Mouse (Mus musculus) kidney, postnatal 0 days (tissue): ENCODE data around the gene Pias3. TPM values are rescaled to one million over a fixed set of nuclear protein-coding genes. Genes with fewer than 3 reads are reported as not detected.

Source experiments
- ATAC-seq: fragments of 200-750 bp; cut with Nextera tagmentation; replicated peaks from 2 replicates; pipeline ENCODE4 v1.8.0; 2017; ENCODE audit warnings: low read depth, moderate number of reproducible peaks, moderate TSS enrichment, moderate library complexity; ENCODE audit not compliant: low FRiP score
- DNase-seq: peaks from one replicate; pipeline ENCODE4 v3.0.0-alpha.2; 2016; ENCODE audit warnings: low spot score
- H3K27ac ChIP-seq: fragments of 300-500 bp; sonication (generic); 2 replicates; pipeline ENCODE4 v1.5.1; 2014; ENCODE audit warnings: mild to moderate bottlenecking
- H3K27me3 ChIP-seq: fragments of 300-500 bp; sonication (generic); 2 replicates; pipeline ENCODE4 v1.6.1; 2014; ENCODE audit warnings: low read length, mixed read lengths; ENCODE audit not compliant: insufficient read depth
- H3K36me3 ChIP-seq: fragments of 300-500 bp; sonication (generic); 2 replicates; pipeline ENCODE4 v1.6.1; 2014; ENCODE audit warnings: low read length, mixed read lengths; ENCODE audit not compliant: insufficient read depth
- H3K4me1 ChIP-seq: fragments of 300-500 bp; sonication (generic); replicated peaks from 2 replicates; pipeline ENCODE4 v1.6.1; 2014; ENCODE audit warnings: antibody characterized with exemption, low read length, mixed read lengths; ENCODE audit not compliant: insufficient read depth
- H3K4me2 ChIP-seq: fragments of 300-500 bp; sonication (generic); 2 replicates; pipeline ENCODE4 v1.6.1; 2014; ENCODE audit warnings: mild to moderate bottlenecking, low read length, moderate library complexity, mixed read lengths
- H3K4me3 ChIP-seq: fragments of 300-500 bp; sonication (generic); replicated peaks from 2 replicates; pipeline ENCODE4 v1.5.1; 2014; ENCODE audit warnings: low read depth, low read length
- H3K9ac ChIP-seq: fragments of 300-500 bp; sonication (generic); 2 replicates; pipeline ENCODE4 v1.6.1; 2014; ENCODE audit warnings: low read depth, low read length
- H3K9me3 ChIP-seq: fragments of 300-500 bp; sonication (generic); replicated peaks from 2 replicates; pipeline ENCODE4 v1.6.1; 2016; ENCODE audit warnings: low read length, inconsistent platforms, mixed read lengths
- CTCF ChIP-seq: IDR thresholded peaks from 2 replicates; pipeline ENCODE4 v1.5.1; 2016; ENCODE audit warnings: antibody characterized with exemption, low read depth, mild to moderate bottlenecking, moderate library complexity
- WGBS: fragments of 180-500 bp; shearing (Covaris S2); extraction: QIAGEN DNeasy Blood & Tissue Kit; methylation state at CpG from one replicate; pipeline ENCODE4 v1.1.7; 2014; 5-methylcytosine and 5-hydroxymethylcytosine counted together
- polyA plus RNA-seq: library from polyadenylated mRNA; unstranded; fragments of >200 nt; fragmentation: Nextera tagmentation; extraction: Ambion mirVana; gene quantifications from 2 replicates; pipeline ENCODE4 v1.2.1, GENCODE M21; 2015

The Pias3 gene
- polyA plus RNA-seq, 1 experiment from 2014 or later: 38.7 TPM

GRCm38 (mm10) chr3:96746829-96747228 lies 50.6 kb downstream of the Pias3 start:
- Histone ChIP-seq H3K27me3 (no peaks in the 10 kb centered on the region), H3K4me1 (no peaks in the 10 kb centered on the region), H3K9me3 (no peaks in the 10 kb centered on the region), H3K9ac (no peak overlapping the region), H3K4me3 (no peak overlapping the region), H3K27ac (no peak overlapping the region), H3K36me3 (no peaks in the 10 kb centered on the region), H3K4me2 (no peak overlapping the region)
- TF ChIP-seq CTCF: no peak
- 48% methylated on average over 1 of the region's 1 CpGs for WGBS
- DNase-seq (peak; percentile 21), ATAC-seq (no peak)

Other genes with a start within 250 kb of the Pias3 start
- 0.40 and 0.51 TPM in 2 replicates for gene BC107364, start 244.1 kb upstream of the Pias3 start, polyA plus RNA-seq
- gene Hfe2, start 171.2 kb upstream of the Pias3 start, polyA plus RNA-seq: 0.07 and 0.10 TPM in 2 replicates
- gene Txnip, start 138.4 kb upstream of the Pias3 start, polyA plus RNA-seq: 241 and 254 TPM in 2 replicates
- gene Gm16253, start 119.4 kb upstream of the Pias3 start, polyA plus RNA-seq: not detected in 2 replicates
- gene Polr3gl, start 102.2 kb upstream of the Pias3 start, polyA plus RNA-seq: 26.0 and 28.2 TPM in 2 replicates
- 1.2 and 1.3 TPM in 2 replicates for gene Ankrd34a, start 99.7 kb upstream of the Pias3 start, polyA plus RNA-seq
- 4.9 and 5.2 TPM in 2 replicates for gene Lix1l, start 95.2 kb upstream of the Pias3 start, polyA plus RNA-seq
- 100 and 111 TPM in 2 replicates for gene Rbm8a, start 66.5 kb upstream of the Pias3 start, polyA plus RNA-seq
- 69.4 and 70.1 TPM in 2 replicates for gene Pex11b, start 61.0 kb upstream of the Pias3 start, polyA plus RNA-seq
- 0.06 TPM in 1 of 2 replicates, not detected in the other for gene Gm42957, start 60.9 kb upstream of the Pias3 start, polyA plus RNA-seq
- gene Itga10, start 50.8 kb upstream of the Pias3 start, polyA plus RNA-seq: 0.42 and 0.59 TPM in 2 replicates
- gene Ankrd35, start 26.3 kb upstream of the Pias3 start, polyA plus RNA-seq: 1.0 and 1.3 TPM in 2 replicates
- gene Nudt17, start 12.2 kb downstream of the Pias3 start, polyA plus RNA-seq: 8.2 and 9.5 TPM in 2 replicates
- gene Polr3c, start 31.2 kb downstream of the Pias3 start, polyA plus RNA-seq: 25.3 and 29.8 TPM in 2 replicates
- 59.0 and 59.2 TPM in 2 replicates for gene Rnf115, start 31.3 kb downstream of the Pias3 start, polyA plus RNA-seq
- 322 and 401 TPM in 2 replicates for gene Pdzk1, start 132.9 kb downstream of the Pias3 start, polyA plus RNA-seq
- 0.06 and 0.09 TPM in 2 replicates for gene Cd160, start 133.0 kb downstream of the Pias3 start, polyA plus RNA-seq
- 12.4 and 14.7 TPM in 2 replicates for gene Gja5, start 208.3 kb downstream of the Pias3 start, polyA plus RNA-seq
- 32.8 and 36.6 TPM in 2 replicates for gene Gpr89, start 209.0 kb downstream of the Pias3 start, polyA plus RNA-seq
- gene Gja8, start 229.6 kb downstream of the Pias3 start, polyA plus RNA-seq: 0.04 and 0.07 TPM in 2 replicates